Mouse (Mus musculus) cerebellum, adult 2 months (tissue): ENCODE data around the gene Olfr346. TPM values are rescaled to one million over a fixed set of nuclear protein-coding genes. Genes with fewer than 3 reads are reported as not detected.

Source experiments
- DNase-seq, 2 experiments: peaks; one replicate each; pipeline ENCODE4 v3.0.0; 2021
- H3K27ac ChIP-seq: fragments of 200-500 bp; 2 replicates; pipeline ENCODE4 v1.5.1; 2012; ENCODE audit warnings: low read length, control low read depth, inconsistent platforms; ENCODE audit not compliant: insufficient read depth
- H3K27me3 ChIP-seq: fragments of 200-500 bp; 2 replicates; pipeline ENCODE4 v1.6.1; 2012; ENCODE audit warnings: inconsistent platforms, mild to moderate bottlenecking, low read length, moderate library complexity; ENCODE audit not compliant: control insufficient read depth, insufficient read depth
- H3K4me1 ChIP-seq: fragments of 200-500 bp; 2 replicates; pipeline ENCODE4 v1.6.1; 2011; ENCODE audit warnings: low read length; ENCODE audit not compliant: control insufficient read depth, insufficient read depth
- H3K4me3 ChIP-seq: fragments of 200-500 bp; replicated peaks from 2 replicates; pipeline ENCODE3; 2011; ENCODE audit warnings: mild to moderate bottlenecking, low read depth, low read length, control low read depth; ENCODE audit not compliant: insufficient read depth
- CTCF ChIP-seq: fragments of 200-500 bp; IDR thresholded peaks from 2 replicates; pipeline ENCODE4 v1.5.1; 2011; ENCODE audit warnings: low read depth, mild to moderate bottlenecking, control low read depth, low read length, moderate library complexity, borderline replicate concordance; ENCODE audit not compliant: insufficient read depth
- POLR2A ChIP-seq: fragments of 200-500 bp; IDR thresholded peaks from 2 replicates; pipeline ENCODE4 v1.6.1; 2011; ENCODE audit warnings: low read length, control low read depth, borderline replicate concordance; ENCODE audit not compliant: insufficient read depth
- WGBS: fragments of 180-500 bp; shearing (Covaris S2); methylation state at CpG from one replicate; pipeline ENCODE4 v1.1.7; 2018; 5-methylcytosine and 5-hydroxymethylcytosine counted together
- polyA plus RNA-seq: library from polyadenylated mRNA; depleted of rRNA; stranded (reverse); fragments of >200 nt; gene quantifications from 2 replicates; pipeline ENCODE4 v1.2.3, GENCODE M21; 2012; rRNA removed

Gene Olfr346
- not detected in 2 replicates for polyA plus RNA-seq

DNA sequence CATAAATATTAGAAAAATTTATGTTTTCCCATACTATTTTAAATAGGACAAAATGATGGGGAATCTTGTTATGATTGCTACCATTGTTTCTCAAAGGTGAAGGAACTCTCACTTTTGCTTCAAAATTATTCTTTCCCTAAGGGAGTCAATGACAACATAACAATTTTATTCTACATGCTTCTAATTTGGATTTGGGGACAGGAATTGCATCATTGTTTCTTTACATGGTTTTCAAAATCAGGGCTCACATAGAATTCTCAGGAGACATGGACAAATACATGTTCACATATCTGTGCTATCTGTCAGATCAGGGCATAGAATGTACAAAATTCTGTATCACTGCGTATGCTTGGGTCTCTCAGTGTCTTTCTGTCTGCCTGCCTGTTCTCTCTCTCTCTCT is at the start of gene Olfr346:
Gene Olfr346, plus strand, starts transcription at position 301 of the 400 bp plus-strand sequence.
- no peaks in the 10 kb centered on the region for H3K4me1 ChIP-seq
- no peak within 1 kb of the TSS for H3K27ac ChIP-seq
- H3K4me3 ChIP-seq, result no peak within 1 kb of the TSS
- DNase-seq, result no peak
- WGBS, result 90% methylated on average over 1 of the region's 1 CpGs
- no peak for TF ChIP-seq CTCF
- no peak for TF ChIP-seq POLR2A
- H3K27me3 ChIP-seq, result no peaks in the 10 kb centered on the region

GRCm38 (mm10) chr2:36639741-36640140 is 45.8 kb upstream of the Olfr346 start, which contains the start of gene Olfr345:
Olfr345 (plus strand) TSS chr2:36640041.
- DNase-seq, result no peak
- no peak within 1 kb of the TSS for H3K4me3 ChIP-seq
- no peak within 1 kb of the TSS for H3K27ac ChIP-seq
- no peak for TF ChIP-seq CTCF
- TF ChIP-seq POLR2A, result no peak
- no peaks in the 10 kb centered on the region for H3K27me3 ChIP-seq
- 68% methylated on average over 1 of the region's 1 CpGs for WGBS
- no peaks in the 10 kb centered on the region for H3K4me1 ChIP-seq

DNA sequence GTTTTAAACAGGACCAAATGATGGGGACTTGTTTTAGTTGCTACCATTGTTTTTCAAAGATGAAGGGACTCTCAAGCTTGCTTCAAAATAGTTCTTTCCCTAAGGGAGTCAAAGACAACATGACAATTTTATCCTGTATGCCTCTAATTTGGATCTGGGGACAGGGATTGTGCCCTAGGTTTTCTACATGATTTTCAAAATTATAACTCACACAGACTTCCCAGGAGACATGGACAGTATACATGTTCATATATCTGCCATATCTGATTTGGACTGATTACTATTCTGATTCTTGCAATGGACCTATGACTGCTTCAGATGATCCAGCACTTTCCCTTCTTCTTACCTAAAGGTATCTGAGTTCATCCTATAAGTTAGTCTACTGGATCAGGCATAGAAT is 46.0 kb downstream of the Olfr346 start, which contains the start of gene Olfr347:
Gene Olfr347, plus strand, starts transcription at position 301 of the 400 bp plus-strand sequence.
- H3K27ac ChIP-seq, result no peak within 1 kb of the TSS
- TF ChIP-seq CTCF (no peak), POLR2A (no peak)

DNA sequence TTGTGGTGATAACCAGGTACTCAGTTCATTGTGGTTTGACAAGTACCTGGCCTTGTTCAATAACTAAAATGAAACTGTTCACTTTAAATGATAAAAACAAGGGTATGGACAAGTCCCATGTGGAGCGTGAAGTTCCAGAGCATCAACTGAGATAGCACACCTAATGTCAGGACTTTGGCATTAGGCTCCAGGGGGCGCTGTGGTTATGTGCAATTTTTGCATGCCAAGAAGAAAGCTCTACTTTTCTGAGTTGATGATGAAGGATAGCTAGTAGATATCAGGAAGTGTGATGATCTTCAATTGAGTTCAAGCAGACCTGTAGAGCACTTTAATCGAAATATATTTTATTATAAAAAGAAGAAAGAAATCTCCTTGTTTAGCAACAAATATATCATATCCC is 50.6 kb downstream of the Olfr346 start:
- Histone ChIP-seq H3K4me1 (no peaks in the 10 kb centered on the region), H3K27ac (no peak overlapping the region), H3K27me3 (no peaks in the 10 kb centered on the region), H3K4me3 (no peak overlapping the region)
- WGBS, result 51% methylated on average over 3 of the region's 3 CpGs
- no peak for DNase-seq
- TF ChIP-seq POLR2A, result no peak
- no peak for TF ChIP-seq CTCF

More for the DNA sequence above, 46.0 kb downstream of the Olfr346 start, which contains the start of gene Olfr347:
- H3K4me3 ChIP-seq, result no peak within 1 kb of the TSS
- no peaks in the 10 kb centered on the region for H3K27me3 ChIP-seq
- no peaks in the 10 kb centered on the region for H3K4me1 ChIP-seq
- no peak for DNase-seq

Other genes starting within 250 kb of the Olfr346 start
- not detected in 2 replicates for gene Olfr340, start 233.2 kb upstream of the Olfr346 start, polyA plus RNA-seq
- gene Olfr341, start 203.3 kb upstream of the Olfr346 start, polyA plus RNA-seq, result not detected in 2 replicates
- gene Olfr342, start 160.8 kb upstream of the Olfr346 start, polyA plus RNA-seq, result not detected in 2 replicates
- not detected in 2 replicates for gene Olfr344, start 119.1 kb upstream of the Olfr346 start, polyA plus RNA-seq
- gene Olfr345, start 45.7 kb upstream of the Olfr346 start, polyA plus RNA-seq, result not detected in 2 replicates
- gene Olfr347, start 46.1 kb downstream of the Olfr346 start, polyA plus RNA-seq, result not detected in 2 replicates
- gene Olfr348, start 98.5 kb downstream of the Olfr346 start, polyA plus RNA-seq, result not detected in 2 replicates
- not detected in 2 replicates for gene Olfr50, start 104.8 kb downstream of the Olfr346 start, polyA plus RNA-seq
- not detected in 2 replicates for gene Olfr3, start 131.2 kb downstream of the Olfr346 start, polyA plus RNA-seq
- not detected in 2 replicates for gene Olfr350, start 160.5 kb downstream of the Olfr346 start, polyA plus RNA-seq
- gene Olfr351, start 176.9 kb downstream of the Olfr346 start, polyA plus RNA-seq, result not detected in 2 replicates
- gene Olfr352, start 182.7 kb downstream of the Olfr346 start, polyA plus RNA-seq, result not detected in 2 replicates
- gene Olfr353, start 207.1 kb downstream of the Olfr346 start, polyA plus RNA-seq, result not detected in 2 replicates
- not detected in 2 replicates for gene Olfr354, start 219.9 kb downstream of the Olfr346 start, polyA plus RNA-seq
- gene Olfr355, start 243.1 kb downstream of the Olfr346 start, polyA plus RNA-seq, result not detected in 2 replicates